Comparison of ENCODE assay signal across 9 mouse cellular contexts in the genomic region with DNA sequence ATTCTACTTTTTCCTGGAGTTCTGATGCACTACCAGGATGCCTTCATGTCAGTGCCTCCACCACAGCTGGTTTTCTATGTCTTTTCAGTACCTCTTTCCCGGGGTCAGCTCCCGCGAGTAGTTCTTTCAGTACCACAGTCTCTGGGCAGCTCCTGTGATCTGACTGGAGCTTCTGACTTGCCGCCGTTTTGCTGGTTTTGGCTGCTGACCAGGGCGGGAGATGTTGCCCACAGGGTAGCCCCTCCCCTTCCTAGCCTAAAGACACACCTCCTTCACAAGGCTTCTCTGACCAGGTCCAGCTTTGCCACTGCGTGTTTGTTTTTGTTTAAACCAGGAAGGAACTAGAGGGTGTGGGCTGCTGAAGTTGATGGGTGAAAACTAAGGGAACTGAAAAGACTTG. TPM values are rescaled to one million over a fixed set of nuclear protein-coding genes. Genes with fewer than 3 reads are reported as not detected.
DNase-seq lines count a peak whose midpoint lies in the region; ATAC-seq lines count a peak whose summit lies in the region.
"Had no signal": no experiment of that assay in that cellular context is flagged by ENCODE, and none has a peak within 500 bp of the region (broad histone marks: within the 10 kb centered on the region; RNA-seq: fewer than 3 reads in every experiment).

Gene Neurod4, minus strand, starts transcription at position 175 of the 400 bp plus-strand sequence.

- DNase-seq in ovary, adult 18-20 months (ENCODE audit: low spot score) = peak; percentile 15
- DNase-seq in ovary, postnatal 10 days (ENCODE audit: low spot score) = no peak
- DNase-seq in embryonic facial prominence, embryonic 10.5 days (ENCODE audit: low spot score) = peak; percentile 78
- peak; percentile 76 for DNase-seq in mesoderm, embryonic 11.5 days (ENCODE audit: low read depth, low spot score)
- DNase-seq in yolk sac, embryonic 10.5 days (ENCODE audit: low spot score) = peak; percentile 41
- no peak for DNase-seq in right cerebral cortex, adult 2 months (ENCODE audit: low spot score in 2 of 2)
- no peak for DNase-seq in layer of hippocampus, adult 9-11 months

- H3K4me1 ChIP-seq in embryonic facial prominence, embryonic 10.5 days = peaks cover 12% of the 10 kb centered on the region; the same call in 1 of the 2 replicates
- no peaks in the 10 kb centered on the region for H3K4me1 ChIP-seq in intestine, embryonic 15.5 days (replicated peaks)
- H3K4me1 ChIP-seq: embryonic facial prominence, embryonic 13.5 days had no signal

- peak; percentile 83 for ATAC-seq in intestine, embryonic 15.5 days

- no peaks in the 10 kb centered on the region for H3K9me3 ChIP-seq in embryonic facial prominence, embryonic 10.5 days
- H3K9me3 ChIP-seq in intestine, embryonic 15.5 days = no peaks in the 10 kb centered on the region
- H3K9me3 ChIP-seq: embryonic facial prominence, embryonic 13.5 days had no signal

- H3K36me3 ChIP-seq in embryonic facial prominence, embryonic 10.5 days (replicated peaks) = no peaks in the 10 kb centered on the region
- no peaks in the 10 kb centered on the region for H3K36me3 ChIP-seq in intestine, embryonic 15.5 days
- H3K36me3 ChIP-seq: embryonic facial prominence, embryonic 13.5 days had no signal

- H3K4me2 ChIP-seq in intestine, embryonic 15.5 days (replicated peaks) = no peak within 1 kb of the TSS
- H3K4me2 ChIP-seq: embryonic facial prominence, embryonic 13.5 days had no signal

- no peak within 1 kb of the TSS for H3K27ac ChIP-seq in embryonic facial prominence, embryonic 10.5 days (replicated peaks)
- H3K27ac ChIP-seq in intestine, embryonic 15.5 days = no peak within 1 kb of the TSS
- H3K27ac ChIP-seq: embryonic facial prominence, embryonic 13.5 days had no signal

- under 1% methylated on average over 7 of the region's 7 CpGs for WGBS in embryonic facial prominence, embryonic 10.5 days
- WGBS in intestine, embryonic 15.5 days = 0% methylated on average over 7 of the region's 7 CpGs

- no peak within 1 kb of the TSS for H3K9ac ChIP-seq in intestine, embryonic 15.5 days
- H3K9ac ChIP-seq: embryonic facial prominence, embryonic 13.5 days had no signal

- no peaks in the 10 kb centered on the region for H3K27me3 ChIP-seq in embryonic facial prominence, embryonic 10.5 days (replicated peaks; ENCODE audit: low read depth, poor library complexity, severe bottlenecking)
- H3K27me3 ChIP-seq in intestine, embryonic 15.5 days (replicated peaks) = no peaks in the 10 kb centered on the region
- H3K27me3 ChIP-seq: embryonic facial prominence, embryonic 13.5 days had no signal

- peak within 1 kb of the TSS; percentile 31 for H3K4me3 ChIP-seq in embryonic facial prominence, embryonic 10.5 days
- H3K4me3 ChIP-seq in intestine, embryonic 15.5 days (replicated peaks) = no peak within 1 kb of the TSS
- H3K4me3 ChIP-seq: embryonic facial prominence, embryonic 13.5 days had no signal

RNA-seq across cellular contexts. Expression of gene Neurod4, which starts in this region (rescaled TPM):
- 5.9 and 13.1 TPM in 2 replicates for polyA plus RNA-seq in embryonic facial prominence, embryonic 10.5 days (2016; fragmentation: Nextera tagmentation; extraction: Ambion mirVana)
- polyA plus RNA-seq in intestine, embryonic 15.5 days (2015; fragmentation: Nextera tagmentation; extraction: Ambion mirVana) = 0.04 and 0.05 TPM in 2 replicates

Comparison
In these comparisons a context has a peak if more than half of its experiments do, and no peak if none do; other contexts are left out.
1. DNase-seq: peak in ovary, adult 18-20 months (single experiment), embryonic facial prominence, embryonic 10.5 days (single experiment), mesoderm, embryonic 11.5 days (single experiment) and yolk sac, embryonic 10.5 days (single experiment); none in ovary, postnatal 10 days (single experiment), right cerebral cortex, adult 2 months (0 of 2) and layer of hippocampus, adult 9-11 months (single experiment).
2. Peak in ATAC-seq in intestine, embryonic 15.5 days; RNA of the gene not detected or under 1 TPM.